Mouse (Mus musculus): ENCODE measurements around the gene Tmem169.

DNA sequence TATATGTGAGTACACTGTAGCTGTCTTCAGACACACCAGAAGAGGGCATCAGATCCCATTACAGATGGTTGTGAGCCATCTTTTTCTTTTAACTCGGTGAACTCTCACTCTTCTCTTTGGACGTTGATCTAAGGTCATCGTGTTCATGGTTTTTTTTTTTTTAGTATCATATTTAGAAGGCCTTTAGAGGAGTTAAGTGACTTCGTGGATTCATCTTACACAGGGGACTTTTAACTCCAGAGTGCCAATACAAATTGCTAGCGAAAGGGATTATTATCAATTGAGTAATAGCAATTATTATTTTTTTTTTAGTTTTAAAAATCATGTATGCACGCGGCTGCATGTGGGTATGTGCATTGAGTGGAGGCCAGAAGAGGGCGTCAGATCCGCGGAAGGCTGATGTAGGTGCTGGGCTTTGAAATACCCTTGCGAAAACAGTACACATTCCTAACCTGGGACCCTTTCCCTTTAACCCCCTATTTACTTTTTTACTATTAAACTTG is 22.6 kb downstream of the Tmem169 start:
- TF ChIP-seq CTCF (IDR thresholded peaks at IDR 0.05; ENCODE audit: extremely low read depth, insufficient read depth, insufficient read length, insufficient replicate concordance): peak; percentile 41; the same call in 1 of the 2 replicates
- TF ChIP-seq POLR2A (IDR thresholded peaks at IDR 0.05; ENCODE audit: low read depth, low read length): no peak
